Mouse (Mus musculus): ENCODE measurements around the gene Neurog3. TPM values are rescaled to one million over a fixed set of nuclear protein-coding genes. Genes with fewer than 3 reads are reported as not detected.

Gene Neurog3
- polyA plus RNA-seq, 1 experiment from 2014 or later = not detected

- no peaks in the 10 kb centered on the region for H3K9me3 ChIP-seq
- no peak for ATAC-seq (ENCODE audit: extremely low read depth, insufficient number of reproducible peaks, low FRiP score, low TSS enrichment)
- H3K4me3 ChIP-seq = no peak overlapping the region
- H3K27me3 ChIP-seq (replicated peaks) = peaks cover 37% of the 10 kb centered on the region
- no peak overlapping the region for H3K4me2 ChIP-seq
- H3K36me3 ChIP-seq = no peaks in the 10 kb centered on the region
- no peaks in the 10 kb centered on the region for H3K4me1 ChIP-seq
- H3K9ac ChIP-seq = no peak overlapping the region
- WGBS = 2% methylated on average over 10 of the region's 10 CpGs
- no peak overlapping the region for H3K27ac ChIP-seq (replicated peaks)
Measured at GRCm38 (mm10) chr10:62183053-62183452, 50.2 kb downstream of the Neurog3 start.

Other genes starting within 250 kb of the Neurog3 start
- gene Col13a1, start 154.0 kb upstream of the Neurog3 start, polyA plus RNA-seq (2015; fragmentation: Nextera tagmentation; extraction: Ambion mirVana) = 11.1 and 12.5 TPM in 2 replicates
- 3.3 and 4.0 TPM in 2 replicates for gene Fam241b, start 10.8 kb downstream of the Neurog3 start, polyA plus RNA-seq (2015; fragmentation: Nextera tagmentation; extraction: Ambion mirVana)
- 5.7 and 7.0 TPM in 2 replicates for gene Tspan15, start 98.2 kb downstream of the Neurog3 start, polyA plus RNA-seq (2015; fragmentation: Nextera tagmentation; extraction: Ambion mirVana)
- 0.08 TPM in 1 of 2 replicates, not detected in the other for gene Tacr2, start 119.3 kb downstream of the Neurog3 start, polyA plus RNA-seq (2015; fragmentation: Nextera tagmentation; extraction: Ambion mirVana)
- 163 and 170 TPM in 2 replicates for gene Hk1, start 246.8 kb downstream of the Neurog3 start, polyA plus RNA-seq (2015; fragmentation: Nextera tagmentation; extraction: Ambion mirVana)